Mouse (Mus musculus): ENCODE results near the gene Gm20388.

Gm20388 gene

DNA sequence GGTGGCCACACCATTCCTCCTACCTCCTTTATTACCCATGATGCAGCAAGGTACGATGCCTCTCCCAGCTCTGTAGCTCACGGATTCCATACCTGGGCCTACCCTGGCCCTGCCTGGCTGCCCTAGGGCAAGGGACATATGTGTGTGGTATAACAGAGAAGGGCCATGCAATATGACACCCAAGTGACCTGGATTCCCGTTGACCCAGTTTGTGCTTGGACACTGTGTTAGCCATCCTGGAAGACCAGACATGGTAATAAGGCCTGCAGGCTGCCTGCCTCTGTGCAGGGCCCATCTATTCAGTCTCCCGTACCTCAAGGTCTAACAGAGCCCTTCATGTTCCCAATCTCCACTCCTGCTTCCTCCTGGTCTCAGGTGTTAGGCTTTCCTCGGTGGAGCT is 517.9 kb downstream of the Gm20388 start:
- no peak for DNase-seq

DNA sequence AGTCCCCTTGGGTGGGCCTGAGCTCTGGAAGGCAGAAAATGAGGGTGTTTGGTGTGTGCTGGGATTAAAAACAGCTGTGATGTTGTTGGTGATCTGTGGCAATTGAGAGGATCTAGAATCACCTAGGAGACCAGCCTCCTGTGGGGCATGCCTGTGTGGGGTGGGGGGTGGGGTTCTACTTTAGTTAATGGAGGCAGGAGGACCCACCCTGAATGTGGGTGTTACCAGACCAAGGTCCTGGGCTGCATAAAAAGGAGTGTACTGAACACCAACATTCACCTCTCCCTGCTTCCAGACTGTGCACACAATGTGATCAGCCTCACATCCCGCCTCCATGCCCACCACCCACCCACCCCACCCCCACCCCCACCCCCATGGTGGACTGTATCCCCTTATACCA is 518.5 kb downstream of the Gm20388 start:
- DNase-seq = no peak

DNA sequence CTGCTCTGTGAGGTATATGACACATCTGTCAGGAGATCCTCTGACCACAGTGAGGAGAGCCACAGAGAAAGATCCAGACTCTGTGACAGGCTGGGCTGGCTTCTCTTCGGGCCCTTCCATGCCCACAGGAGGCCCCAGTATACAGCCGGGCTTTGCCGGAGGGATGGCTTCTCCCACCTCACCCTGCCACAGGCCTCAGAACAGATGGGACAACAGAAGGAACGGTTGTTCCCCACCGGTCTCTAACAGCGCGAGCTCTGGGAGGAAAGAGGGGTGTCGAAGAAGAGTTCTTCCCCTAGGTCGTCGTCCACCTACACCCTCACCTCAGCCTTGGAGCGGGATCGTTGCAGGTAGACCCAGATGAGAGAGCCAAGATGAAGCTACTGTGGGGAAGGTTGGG is 520.4 kb downstream of the Gm20388 start:
- DNase-seq = peak; percentile 60

- DNase-seq = no peak
Observed at GRCm38 (mm10) chr8:120432438-120432837, 521.8 kb downstream of the Gm20388 start.

DNA sequence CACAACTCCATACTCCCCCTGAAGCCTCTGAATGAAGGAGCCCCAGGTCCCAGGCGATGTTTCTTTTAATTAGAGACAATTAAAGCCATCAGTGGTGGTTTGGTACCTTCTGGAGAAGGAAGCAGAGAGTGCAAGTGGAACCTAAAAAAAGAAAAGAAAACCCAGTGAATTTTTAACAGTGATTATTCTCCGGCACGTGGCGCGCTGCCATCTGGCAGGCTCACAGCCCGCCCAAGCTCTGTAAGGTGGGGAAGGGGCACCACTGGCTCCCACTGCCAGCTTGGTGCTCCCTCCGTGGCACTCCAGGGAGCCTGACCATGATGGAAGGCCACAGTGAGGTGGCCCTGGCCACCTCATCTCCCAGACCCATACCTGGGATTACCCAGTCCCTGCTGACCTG is 522.5 kb downstream of the Gm20388 start:
- DNase-seq = no peak

DNA sequence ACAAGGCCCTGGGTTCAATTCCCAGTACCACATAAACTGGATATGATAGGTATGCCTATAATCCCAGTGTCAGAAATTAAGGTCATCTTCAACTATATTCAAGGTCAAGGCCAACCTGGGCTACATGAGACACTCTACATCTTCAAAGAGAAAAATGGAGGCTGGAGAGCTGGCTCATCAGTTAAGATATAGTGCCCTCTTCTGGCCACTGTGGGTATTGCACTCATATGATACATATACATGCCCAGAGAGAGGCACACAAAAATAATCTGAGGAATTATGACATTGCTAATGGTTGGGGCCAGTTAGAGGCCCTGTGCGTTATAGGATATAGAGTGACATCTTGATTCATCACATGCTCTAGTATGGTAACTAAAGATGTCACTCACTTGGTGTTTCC is 523.1 kb downstream of the Gm20388 start:
- DNase-seq = no peak

GRCm38 (mm10) chr8:120435781-120436180 is 525.1 kb downstream of the Gm20388 start:
- DNase-seq = no peak

GRCm38 (mm10) chr8:120436491-120437030 is 525.9 kb downstream of the Gm20388 start:
- DNase-seq = no peak

DNA sequence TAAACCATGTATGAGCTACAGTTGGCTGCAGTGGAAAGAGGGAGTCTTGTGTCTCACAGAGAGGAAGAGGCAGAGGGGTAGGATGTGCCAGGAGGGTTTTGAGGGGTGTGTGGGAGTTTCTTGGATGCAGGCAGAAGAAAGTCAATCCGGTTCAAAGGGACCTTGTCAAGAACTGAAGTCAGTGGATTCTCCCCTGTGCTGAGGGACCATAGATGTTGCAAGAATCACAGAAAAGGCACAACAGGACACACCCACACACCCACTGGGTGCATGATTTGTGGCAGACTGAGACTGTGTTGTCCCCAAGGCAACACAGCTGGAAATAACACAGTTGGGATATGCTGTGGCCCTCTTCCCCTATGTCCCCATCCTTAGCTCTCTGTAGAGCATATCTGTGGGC is 526.6 kb downstream of the Gm20388 start:
- no peak for DNase-seq

GRCm38 (mm10) chr8:120437666-120438395 is 527.2 kb downstream of the Gm20388 start:
- peak; percentile 85 for DNase-seq

- no peak for DNase-seq
Observed at GRCm38 (mm10) chr8:120439309-120439708, 528.7 kb downstream of the Gm20388 start.

GRCm38 (mm10) chr8:120440739-120441138 is 530.1 kb downstream of the Gm20388 start:
- DNase-seq = no peak

GRCm38 (mm10) chr8:120441637-120442036 is 531.0 kb downstream of the Gm20388 start:
- no peak for DNase-seq

DNA sequence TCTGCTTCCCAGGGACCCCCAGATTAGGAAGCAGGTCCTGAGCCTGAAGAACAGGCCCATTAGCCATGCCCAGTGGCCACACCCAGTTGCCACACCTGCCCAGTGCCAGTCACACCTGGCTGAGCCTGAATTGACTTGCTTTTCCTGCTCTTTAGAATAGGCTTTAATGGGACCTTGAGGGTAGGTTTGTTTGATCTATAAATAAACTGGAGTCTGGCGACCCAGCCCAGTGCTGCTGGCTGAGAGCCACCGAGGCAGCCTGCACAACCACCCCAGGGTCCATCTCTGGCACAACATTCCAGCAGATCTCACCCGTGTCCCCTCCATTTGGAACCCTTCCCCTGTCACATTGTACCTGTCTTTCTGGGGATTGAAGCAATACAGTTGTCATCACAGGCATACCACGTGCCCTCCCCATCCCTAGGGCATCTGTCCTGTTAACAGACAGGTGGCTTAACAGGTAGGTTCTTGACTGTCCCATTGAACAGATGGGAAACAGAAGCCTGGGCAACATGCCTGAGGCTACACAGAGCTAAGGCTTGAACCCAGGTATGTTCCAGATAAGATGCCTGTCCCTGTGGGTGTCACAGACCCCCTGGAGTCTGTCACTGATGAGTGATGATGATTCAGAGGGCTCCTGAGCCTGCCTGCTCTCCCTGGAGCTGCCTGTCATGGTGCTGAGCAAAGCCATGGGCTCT is 531.8 kb downstream of the Gm20388 start:
- no peak for DNase-seq

DNA sequence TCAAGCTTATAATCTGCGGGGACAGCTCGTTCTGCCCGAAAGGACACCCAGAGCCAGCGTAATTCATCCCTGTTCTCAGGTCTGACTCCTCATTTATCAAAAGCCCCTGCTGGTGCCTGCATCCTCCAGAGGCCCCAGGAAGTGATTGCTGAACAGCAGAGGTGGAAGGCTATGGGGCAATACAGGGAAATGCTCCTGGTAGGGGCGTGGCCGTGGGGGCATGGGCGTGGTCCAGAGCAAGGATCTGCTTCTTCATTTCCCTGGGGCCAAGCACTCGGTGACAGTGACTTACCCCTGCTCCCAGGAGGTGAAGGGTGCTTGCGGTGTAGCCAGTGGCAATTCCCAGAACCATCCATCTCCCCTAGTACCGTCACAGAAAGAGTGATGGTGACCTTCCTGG is 534.6 kb downstream of the Gm20388 start:
- DNase-seq = no peak

DNA sequence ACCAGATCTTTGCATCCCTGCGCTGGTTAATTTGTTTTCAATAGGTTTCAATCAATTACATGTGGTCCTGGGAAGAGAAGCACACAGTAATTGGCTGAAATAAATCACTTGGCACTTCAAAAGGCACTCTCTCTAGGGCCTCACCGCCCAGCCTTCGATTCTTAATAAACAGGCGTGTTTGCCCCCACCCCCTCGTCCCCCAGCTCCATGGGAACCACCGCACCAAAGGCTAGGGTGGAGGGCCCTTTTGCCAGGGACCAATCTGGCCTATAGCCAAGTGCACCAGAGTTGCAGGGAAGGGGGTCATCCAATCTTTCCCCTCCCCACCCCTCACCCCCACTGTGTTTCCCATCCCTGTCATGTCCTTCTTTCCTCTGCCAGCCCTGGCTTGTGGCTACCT is 537.5 kb downstream of the Gm20388 start:
- no peak for DNase-seq

- DNase-seq = no peak
Observed at GRCm38 (mm10) chr8:120449139-120449538, 538.5 kb downstream of the Gm20388 start.

DNA sequence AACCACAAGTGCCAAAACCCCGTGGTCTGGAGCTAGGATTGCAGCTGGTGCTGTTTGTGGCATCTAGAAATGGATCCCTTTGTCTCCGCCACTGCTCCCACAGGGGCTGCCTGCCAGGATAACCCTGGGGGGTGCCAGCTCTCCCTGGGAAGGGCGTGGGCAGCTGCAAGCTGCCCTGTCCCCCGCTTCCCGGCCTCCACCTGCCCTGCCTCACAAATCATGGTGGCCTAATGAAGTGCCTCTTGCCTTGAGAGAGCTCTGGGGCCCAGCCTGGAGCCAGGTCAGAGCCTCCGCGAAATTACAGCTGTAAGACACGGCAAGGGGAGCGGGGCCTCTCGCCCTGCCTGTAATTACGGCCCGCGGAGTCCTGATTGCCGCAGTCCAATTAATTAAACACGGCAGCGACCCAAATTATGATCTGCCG is 539.0 kb downstream of the Gm20388 start:
- no peak for DNase-seq

- no peak for DNase-seq
Observed at GRCm38 (mm10) chr8:120452111-120452510, 541.5 kb downstream of the Gm20388 start.

DNA sequence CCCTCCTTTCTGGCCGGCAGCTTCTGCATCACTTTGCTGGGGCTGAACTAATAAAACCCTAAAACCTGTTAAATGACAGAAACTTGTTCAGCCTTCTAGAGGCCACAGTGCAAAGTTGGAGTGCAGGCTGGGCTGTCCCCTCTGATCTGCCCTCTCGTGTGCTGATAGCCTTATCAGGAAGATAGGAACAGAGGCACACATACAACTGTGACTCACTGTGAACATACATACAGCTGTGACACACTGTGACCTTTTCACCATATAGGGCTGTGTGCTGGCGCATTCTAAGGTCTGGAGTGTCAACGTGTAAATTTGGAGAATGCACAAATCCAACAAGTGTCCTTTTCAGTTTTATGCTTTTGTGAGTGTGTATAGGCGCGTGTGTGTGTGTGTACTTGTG is 543.8 kb downstream of the Gm20388 start:
- DNase-seq = no peak

DNA sequence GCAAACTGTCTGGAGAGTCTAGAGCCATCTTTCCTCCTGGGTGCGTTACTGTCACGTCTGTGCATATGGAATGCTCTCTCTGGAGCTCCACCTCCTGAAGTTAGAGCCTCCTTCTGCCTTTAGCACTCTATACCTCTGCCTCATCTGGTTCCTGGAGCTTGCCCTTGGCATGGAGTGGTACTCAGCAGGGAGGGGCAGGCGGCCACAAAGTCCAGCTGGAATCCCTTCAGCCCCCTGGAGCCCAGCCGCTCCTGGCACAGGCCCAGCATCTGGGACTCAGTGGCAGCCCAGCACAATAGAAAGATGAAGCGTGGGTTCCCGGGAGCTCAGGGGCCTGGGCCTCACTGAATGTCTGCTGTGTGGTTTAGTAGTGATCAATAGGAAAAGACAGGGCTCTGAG is 549.7 kb downstream of the Gm20388 start:
- no peak for DNase-seq

- DNase-seq = no peak
Observed at GRCm38 (mm10) chr8:120462119-120462551, 551.5 kb downstream of the Gm20388 start.

DNA sequence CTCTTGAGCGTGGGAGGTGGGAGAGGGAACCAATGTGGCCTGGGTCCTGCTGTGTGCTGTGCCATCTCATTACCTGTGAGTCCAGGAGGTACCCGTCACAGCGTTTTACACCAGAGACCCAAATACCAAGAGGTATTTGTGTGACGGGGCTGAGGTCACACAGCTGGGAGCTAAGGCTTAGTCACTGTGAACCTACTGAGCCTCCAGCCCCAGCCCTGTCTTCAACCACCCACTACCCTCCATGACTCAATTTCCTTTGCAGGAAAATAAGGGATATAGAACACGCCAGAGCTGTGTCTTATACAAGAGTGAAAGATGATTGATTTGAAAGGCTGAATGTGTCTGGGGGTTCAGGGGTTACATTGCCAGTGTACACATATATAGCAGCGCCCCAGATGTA is 552.0 kb downstream of the Gm20388 start:
- no peak for DNase-seq

- DNase-seq = no peak
Observed at GRCm38 (mm10) chr8:120463918-120464584, 553.4 kb downstream of the Gm20388 start.
